Mouse (Mus musculus): ENCODE measurements around the gene Angptl7. TPM values are rescaled to one million over a fixed set of nuclear protein-coding genes. Genes with fewer than 3 reads are reported as not detected.

Angptl7 gene
- polyA plus RNA-seq, 1 experiment: not detected

DNA sequence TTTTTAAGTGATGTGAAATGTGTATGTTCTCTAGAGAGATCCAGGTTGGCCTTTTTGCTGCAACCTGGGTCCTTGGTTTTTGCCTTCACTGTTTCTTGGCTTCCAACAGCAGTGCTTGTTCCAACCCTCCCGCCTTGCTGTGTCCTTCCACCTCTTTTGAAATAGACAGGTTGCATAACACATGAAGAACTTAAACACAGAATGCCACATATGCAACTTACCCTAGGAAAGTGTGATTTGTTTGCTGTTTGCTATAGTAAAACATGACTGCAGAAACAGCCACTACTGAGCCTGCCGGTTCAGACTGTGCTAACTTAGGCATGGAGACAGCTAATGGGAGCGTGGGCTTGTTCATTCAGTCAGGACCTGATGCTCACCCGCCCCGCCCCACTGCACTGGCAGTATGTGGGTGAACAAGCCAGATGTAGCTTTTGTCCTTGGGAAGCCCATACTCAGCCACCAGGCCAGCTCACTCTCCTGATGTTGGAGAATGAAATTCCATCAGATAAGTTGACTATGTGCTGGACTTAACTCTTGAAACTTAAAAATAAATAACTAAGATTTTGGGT lies 33.7 kb downstream of the Angptl7 start:
- TF ChIP-seq POLR2A (IDR thresholded peaks at IDR 0.05; ENCODE audit: low read depth, low read length) (no peak), CTCF (IDR thresholded peaks at IDR 0.05; ENCODE audit: extremely low read depth, insufficient read length, insufficient replicate concordance, low read depth, low read length) (no peak)
- 93% methylated on average over 5 of the region's 5 CpGs for WGBS

DNA sequence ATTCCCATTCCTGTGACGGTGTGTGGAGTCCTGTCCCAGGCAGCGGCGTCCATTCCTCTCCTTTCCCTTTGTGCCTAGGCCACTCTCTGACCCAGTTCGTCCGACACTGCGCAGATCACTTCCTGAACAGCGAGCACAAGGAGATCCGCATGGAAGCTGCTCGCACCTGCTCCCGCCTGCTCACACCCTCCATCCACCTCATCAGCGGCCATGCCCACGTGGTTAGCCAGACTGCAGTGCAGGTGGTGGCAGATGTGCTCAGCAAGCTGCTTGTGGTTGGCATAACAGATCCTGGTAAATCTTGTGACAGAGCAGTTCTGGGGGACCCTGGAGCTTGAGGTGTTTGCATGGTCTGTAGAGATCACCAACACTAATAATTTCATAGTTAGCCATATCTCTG lies 35.4 kb downstream of the Angptl7 start:
- WGBS: 93% methylated on average over 12 of the region's 12 CpGs
- Histone ChIP-seq H3K27ac (ENCODE audit: insufficient read depth, low read depth, low read length) (no peak overlapping the region), H3K4me1 (ENCODE audit: control insufficient read depth, insufficient read depth, insufficient read length, low read length) (no peaks in the 10 kb centered on the region), H3K4me3 (ENCODE audit: low read depth, low read length) (no peak overlapping the region), H3K27me3 (ENCODE audit: control insufficient read depth, insufficient read depth, low read length) (no peaks in the 10 kb centered on the region), H3K36me3 (ENCODE audit: control insufficient read depth, insufficient read depth, low read length) (peaks cover 74% of the 10 kb centered on the region)
- no peak for TF ChIP-seq POLR2A (IDR thresholded peaks at IDR 0.05; ENCODE audit: low read depth, low read length)
- no peak for TF ChIP-seq CTCF (IDR thresholded peaks at IDR 0.05; ENCODE audit: extremely low read depth, insufficient read length, insufficient replicate concordance, low read depth, low read length)

More for the DNA sequence above, 33.7 kb downstream of the Angptl7 start:
- H3K27ac ChIP-seq (ENCODE audit: insufficient read depth, low read depth, low read length): no peak overlapping the region
- peaks cover 75% of the 10 kb centered on the region for H3K36me3 ChIP-seq (ENCODE audit: control insufficient read depth, insufficient read depth, low read length)
- H3K4me3 ChIP-seq (ENCODE audit: low read depth, low read length): no peak overlapping the region
- no peaks in the 10 kb centered on the region for H3K4me1 ChIP-seq (ENCODE audit: control insufficient read depth, insufficient read depth, insufficient read length, low read length)
- no peaks in the 10 kb centered on the region for H3K27me3 ChIP-seq (ENCODE audit: control insufficient read depth, insufficient read depth, low read length)

GRCm38 (mm10) chr4:148464301-148464700 lies 36.0 kb downstream of the Angptl7 start:
- 93% methylated on average over 12 of the region's 12 CpGs for WGBS

GRCm38 (mm10) chr4:148463208-148463960 lies 36.9 kb downstream of the Angptl7 start:
- 74% methylated on average over 14 of the region's 14 CpGs for WGBS
- Histone ChIP-seq H3K4me3 (ENCODE audit: low read depth, low read length) (no peak overlapping the region), H3K36me3 (ENCODE audit: control insufficient read depth, insufficient read depth, low read length) (peaks cover 74% of the 10 kb centered on the region)

More at GRCm38 (mm10) chr4:148464301-148464700, 36.0 kb downstream of the Angptl7 start:
- TF ChIP-seq CTCF (IDR thresholded peaks at IDR 0.05; ENCODE audit: extremely low read depth, insufficient read length, insufficient replicate concordance, low read depth, low read length): no peak
- TF ChIP-seq POLR2A (IDR thresholded peaks at IDR 0.05; ENCODE audit: low read depth, low read length): no peak
- Histone ChIP-seq H3K36me3 (ENCODE audit: control insufficient read depth, insufficient read depth, low read length) (peaks cover 73% of the 10 kb centered on the region), H3K27ac (ENCODE audit: insufficient read depth, low read depth, low read length) (no peak overlapping the region), H3K27me3 (ENCODE audit: control insufficient read depth, insufficient read depth, low read length) (no peaks in the 10 kb centered on the region), H3K4me3 (ENCODE audit: low read depth, low read length) (no peak overlapping the region), H3K4me1 (ENCODE audit: control insufficient read depth, insufficient read depth, insufficient read length, low read length) (no peaks in the 10 kb centered on the region)

DNA sequence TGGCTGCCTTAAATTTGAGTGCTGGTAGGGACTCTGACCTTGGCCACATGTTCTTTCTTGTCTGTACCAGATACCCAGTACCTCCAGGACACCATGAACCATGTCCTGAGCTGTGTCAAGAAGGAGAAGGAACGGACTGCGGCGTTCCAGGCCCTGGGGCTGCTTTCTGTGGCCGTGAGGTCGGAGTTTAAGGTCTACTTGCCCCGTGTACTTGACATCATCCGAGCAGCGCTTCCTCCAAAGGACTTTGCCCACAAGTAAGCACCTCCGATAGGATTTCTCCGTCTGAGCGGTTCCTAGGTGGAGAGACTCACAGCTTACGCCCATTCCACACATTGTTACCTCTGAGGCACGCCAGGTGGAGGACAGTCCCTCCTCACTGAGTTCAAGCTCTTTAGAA lies 37.5 kb downstream of the Angptl7 start:
- 91% methylated on average over 13 of the region's 13 CpGs for WGBS

More at GRCm38 (mm10) chr4:148463208-148463960, 36.9 kb downstream of the Angptl7 start:
- no peak overlapping the region for H3K27ac ChIP-seq (ENCODE audit: insufficient read depth, low read depth, low read length)
- no peaks in the 10 kb centered on the region for H3K4me1 ChIP-seq (ENCODE audit: control insufficient read depth, insufficient read depth, insufficient read length, low read length)
- TF ChIP-seq CTCF (IDR thresholded peaks at IDR 0.05; ENCODE audit: extremely low read depth, insufficient read length, insufficient replicate concordance, low read depth, low read length) (no peak), POLR2A (IDR thresholded peaks at IDR 0.05; ENCODE audit: low read depth, low read length) (no peak)
- no peaks in the 10 kb centered on the region for H3K27me3 ChIP-seq (ENCODE audit: control insufficient read depth, insufficient read depth, low read length)

DNA sequence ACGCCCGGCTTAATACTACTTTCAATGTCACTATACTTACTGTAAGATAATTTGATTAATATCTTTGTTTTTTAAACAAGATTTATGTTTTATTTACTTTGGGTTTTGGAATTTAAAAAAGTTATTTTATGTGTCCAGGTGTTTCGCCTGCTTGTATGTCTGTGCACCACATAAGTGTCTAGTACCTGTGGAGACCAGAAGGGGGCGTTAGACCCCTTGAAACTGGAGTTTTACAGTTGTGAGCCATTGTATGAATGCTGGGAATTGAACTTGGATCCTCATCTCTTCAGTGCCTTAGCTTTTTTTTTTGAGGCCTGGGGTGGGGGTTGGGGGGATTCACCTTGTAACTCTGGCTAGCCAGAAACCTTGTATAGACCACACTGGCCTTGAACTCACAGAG lies 38.5 kb downstream of the Angptl7 start:
- H3K27me3 ChIP-seq (ENCODE audit: control insufficient read depth, insufficient read depth, low read length): no peaks in the 10 kb centered on the region
- H3K36me3 ChIP-seq (ENCODE audit: control insufficient read depth, insufficient read depth, low read length): peaks cover 81% of the 10 kb centered on the region
- no peak for TF ChIP-seq CTCF (IDR thresholded peaks at IDR 0.05; ENCODE audit: extremely low read depth, insufficient read length, insufficient replicate concordance, low read depth, low read length)
- TF ChIP-seq POLR2A (IDR thresholded peaks at IDR 0.05; ENCODE audit: low read depth, low read length): no peak

More for the DNA sequence above, 37.5 kb downstream of the Angptl7 start:
- no peak for TF ChIP-seq POLR2A (IDR thresholded peaks at IDR 0.05; ENCODE audit: low read depth, low read length)
- no peak for TF ChIP-seq CTCF (IDR thresholded peaks at IDR 0.05; ENCODE audit: extremely low read depth, insufficient read length, insufficient replicate concordance, low read depth, low read length)
- H3K27ac ChIP-seq (ENCODE audit: insufficient read depth, low read depth, low read length): no peak overlapping the region
- H3K27me3 ChIP-seq (ENCODE audit: control insufficient read depth, insufficient read depth, low read length): no peaks in the 10 kb centered on the region
- peaks cover 74% of the 10 kb centered on the region for H3K36me3 ChIP-seq (ENCODE audit: control insufficient read depth, insufficient read depth, low read length)
- no peak overlapping the region for H3K4me3 ChIP-seq (ENCODE audit: low read depth, low read length)
- H3K4me1 ChIP-seq (ENCODE audit: control insufficient read depth, insufficient read depth, insufficient read length, low read length): no peaks in the 10 kb centered on the region

DNA sequence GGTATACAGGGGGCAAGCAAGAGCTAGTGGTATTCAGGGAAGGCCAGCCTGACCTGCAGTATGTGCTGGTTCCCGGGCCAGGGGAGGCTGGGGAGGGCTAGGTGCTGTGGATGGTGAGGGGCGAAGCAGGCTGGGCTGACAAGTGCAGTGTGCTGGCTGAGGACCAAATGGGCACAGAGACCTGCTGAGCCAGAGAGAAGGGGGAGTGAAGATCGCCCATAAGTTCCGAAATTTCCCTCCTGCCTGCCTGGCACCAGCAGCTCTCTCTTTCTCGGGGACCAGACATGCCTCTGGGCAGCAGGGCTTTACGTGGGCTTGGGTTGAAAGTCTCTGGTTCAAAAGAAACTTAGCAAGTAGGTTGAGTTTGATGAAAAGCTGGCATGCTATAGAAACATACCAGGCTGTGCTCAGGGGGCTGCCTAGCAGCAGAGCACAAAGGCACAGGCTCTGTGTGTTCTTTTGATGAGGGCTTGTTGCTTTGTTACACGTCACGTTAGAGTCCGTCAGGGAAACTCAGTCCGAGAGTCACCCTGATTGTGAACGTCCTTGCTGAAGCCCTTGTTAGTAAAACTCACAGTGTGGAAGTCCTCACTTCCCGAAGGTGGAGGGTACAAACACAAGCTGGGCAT lies 39.5 kb downstream of the Angptl7 start:
- Histone ChIP-seq H3K4me1 (ENCODE audit: control insufficient read depth, insufficient read depth, insufficient read length, low read length) (no peaks in the 10 kb centered on the region), H3K4me3 (ENCODE audit: low read depth, low read length) (no peak overlapping the region), H3K36me3 (ENCODE audit: control insufficient read depth, insufficient read depth, low read length) (peaks cover 79% of the 10 kb centered on the region), H3K27me3 (ENCODE audit: control insufficient read depth, insufficient read depth, low read length) (no peaks in the 10 kb centered on the region), H3K27ac (ENCODE audit: insufficient read depth, low read depth, low read length) (no peak overlapping the region)
- 93% methylated on average over 12 of the region's 12 CpGs for WGBS
- no peak for TF ChIP-seq CTCF (IDR thresholded peaks at IDR 0.05; ENCODE audit: extremely low read depth, insufficient read length, insufficient replicate concordance, low read depth, low read length)
- no peak for TF ChIP-seq POLR2A (IDR thresholded peaks at IDR 0.05; ENCODE audit: low read depth, low read length)

More for the DNA sequence above, 38.5 kb downstream of the Angptl7 start:
- WGBS: 85% methylated on average over 4 of the region's 4 CpGs
- no peak overlapping the region for H3K27ac ChIP-seq (ENCODE audit: insufficient read depth, low read depth, low read length)
- no peak overlapping the region for H3K4me3 ChIP-seq (ENCODE audit: low read depth, low read length)
- H3K4me1 ChIP-seq (ENCODE audit: control insufficient read depth, insufficient read depth, insufficient read length, low read length): no peaks in the 10 kb centered on the region

Data from small intestine, adult 2 months (tissue).